Mouse (Mus musculus) embryonic facial prominence, embryonic 10.5 days (tissue): ENCODE results near the gene Macrod2. TPM values are rescaled to one million over a fixed set of nuclear protein-coding genes. Genes with fewer than 3 reads are reported as not detected.

Source experiments
- DNase-seq: peaks from one replicate; pipeline ENCODE4 v3.0.0-alpha.2; 2017; ENCODE audit warnings: low spot score
- H3K27ac ChIP-seq: fragments of 300-500 bp; sonication (generic); replicated peaks from 2 replicates; pipeline ENCODE4 v1.5.1; 2016; ENCODE audit warnings: mild to moderate bottlenecking
- H3K27me3 ChIP-seq: fragments of 300-500 bp; sonication (generic); replicated peaks from 2 replicates; pipeline ENCODE4 v1.6.1; 2016; ENCODE audit warnings: low read depth, mild to moderate bottlenecking; ENCODE audit not compliant: poor library complexity, severe bottlenecking
- H3K36me3 ChIP-seq: fragments of 300-500 bp; sonication (generic); replicated peaks from 2 replicates; pipeline ENCODE4 v1.6.1; 2016; ENCODE audit warnings: mild to moderate bottlenecking, moderate library complexity
- H3K4me1 ChIP-seq: fragments of 300-500 bp; sonication (generic); 2 replicates; pipeline ENCODE4 v1.6.1; 2016
- H3K4me3 ChIP-seq: fragments of 300-500 bp; sonication (generic); 2 replicates; pipeline ENCODE4 v1.5.1; 2016; ENCODE audit warnings: mild to moderate bottlenecking, moderate library complexity
- H3K9me3 ChIP-seq: fragments of 300-500 bp; sonication (generic); 2 replicates; pipeline ENCODE4 v1.6.1; 2016; ENCODE audit warnings: mild to moderate bottlenecking
- WGBS: fragments of 180-500 bp; shearing (Covaris S2); methylation state at CpG from one replicate; pipeline ENCODE4 v1.1.7; 2016; 5-methylcytosine and 5-hydroxymethylcytosine counted together
- polyA plus RNA-seq: library from polyadenylated mRNA; unstranded; fragments of >200 nt; fragmentation: Nextera tagmentation; extraction: Ambion mirVana; gene quantifications from 2 replicates; pipeline ENCODE4 v1.2.1, GENCODE M21; 2016

Gene Macrod2
- polyA plus RNA-seq, 1 experiment from 2014 or later = 25.8 TPM

- peak; percentile 71 for DNase-seq
- no peaks in the 10 kb centered on the region for H3K36me3 ChIP-seq
- H3K27me3 ChIP-seq = peaks cover 12% of the 10 kb centered on the region; the same call in 1 of the 2 replicates
- H3K27ac ChIP-seq = peak overlapping the region; percentile 90
- H3K9me3 ChIP-seq = no peaks in the 10 kb centered on the region
- H3K4me1 ChIP-seq = peaks cover 34% of the 10 kb centered on the region
- H3K4me3 ChIP-seq = peak overlapping the region; percentile 68
- under 1% methylated on average over 12 of the region's 12 CpGs for WGBS
Measured at GRCm38 (mm10) chr2:140670457-140670856, 275.3 kb downstream of the Macrod2 start.

DNA sequence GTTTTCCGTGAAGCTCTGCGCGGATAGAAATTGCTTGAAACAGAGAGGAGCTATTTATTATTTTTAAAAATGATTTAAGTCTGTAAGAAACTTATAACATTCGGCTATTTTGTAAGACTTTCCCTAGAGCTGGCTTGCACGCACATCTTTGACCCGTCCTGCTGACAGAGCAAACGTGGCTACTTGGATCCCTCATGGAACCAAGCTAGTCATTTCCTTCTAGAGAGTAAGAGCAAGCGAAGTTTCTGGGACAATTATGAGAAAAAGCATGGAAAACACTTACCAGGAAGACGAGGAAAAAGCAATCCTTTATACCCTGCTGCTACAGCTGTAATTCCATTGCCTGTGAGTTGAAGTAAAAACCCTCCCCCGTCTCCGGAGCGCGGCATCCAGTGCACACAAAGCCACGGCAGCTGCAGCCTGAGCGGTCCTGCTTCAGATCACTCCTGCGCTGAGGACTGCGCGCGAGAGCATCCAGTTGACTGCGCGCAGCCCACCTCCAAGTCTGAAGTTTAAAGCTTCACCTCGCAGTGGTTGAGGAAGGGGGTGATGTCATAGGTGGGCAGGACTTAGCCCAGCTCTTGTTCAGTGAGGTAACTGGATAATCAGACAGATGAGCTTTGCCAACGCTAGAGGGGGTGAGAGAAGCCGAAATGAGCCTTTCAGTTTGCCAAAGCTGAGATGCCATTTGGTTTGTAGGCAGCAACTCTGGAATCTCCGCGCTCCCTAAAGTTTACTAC lies 276.0 kb downstream of the Macrod2 start, which contains the start of gene Flrt3:
Gene Flrt3 (minus strand): TSS at position 507 of the 740 bp plus-strand sequence.
- Histone ChIP-seq H3K27me3 (peaks cover 12% of the 10 kb centered on the region; the same call in 1 of the 2 replicates), H3K4me3 (peak within 1 kb of the TSS; percentile 68), H3K9me3 (no peaks in the 10 kb centered on the region), H3K4me1 (peaks cover 29% of the 10 kb centered on the region), H3K36me3 (no peaks in the 10 kb centered on the region), H3K27ac (peak within 1 kb of the TSS; percentile 90)
- DNase-seq = peak; percentile 93
- 1% methylated on average over 26 of the region's 26 CpGs for WGBS

GRCm38 (mm10) chr2:140673466-140673865 lies 278.4 kb downstream of the Macrod2 start:
- Histone ChIP-seq H3K27ac (no peak overlapping the region), H3K4me3 (no peak overlapping the region), H3K4me1 (peaks cover 13% of the 10 kb centered on the region), H3K27me3 (peaks cover 12% of the 10 kb centered on the region; the same call in 1 of the 2 replicates), H3K36me3 (no peaks in the 10 kb centered on the region), H3K9me3 (no peaks in the 10 kb centered on the region)
- DNase-seq = no peak
- 82% methylated on average over 5 of the region's 5 CpGs for WGBS

- DNase-seq = no peak
- H3K27me3 ChIP-seq = peaks cover 12% of the 10 kb centered on the region; the same call in 1 of the 2 replicates
- H3K4me1 ChIP-seq = peaks cover 7% of the 10 kb centered on the region
- no peak overlapping the region for H3K4me3 ChIP-seq
- H3K9me3 ChIP-seq = no peaks in the 10 kb centered on the region
- H3K36me3 ChIP-seq = no peaks in the 10 kb centered on the region
- no peak overlapping the region for H3K27ac ChIP-seq
- WGBS = 15% methylated on average over 3 of the region's 3 CpGs
Measured at GRCm38 (mm10) chr2:140676728-140677127, 281.6 kb downstream of the Macrod2 start.

GRCm38 (mm10) chr2:140690906-140691305 lies 295.8 kb downstream of the Macrod2 start:
- Histone ChIP-seq H3K36me3 (no peaks in the 10 kb centered on the region), H3K27ac (no peak overlapping the region), H3K4me3 (no peak overlapping the region), H3K4me1 (no peaks in the 10 kb centered on the region), H3K9me3 (no peaks in the 10 kb centered on the region), H3K27me3 (no peaks in the 10 kb centered on the region)
- DNase-seq = no peak
- 77% methylated on average over 2 of the region's 2 CpGs for WGBS

DNA sequence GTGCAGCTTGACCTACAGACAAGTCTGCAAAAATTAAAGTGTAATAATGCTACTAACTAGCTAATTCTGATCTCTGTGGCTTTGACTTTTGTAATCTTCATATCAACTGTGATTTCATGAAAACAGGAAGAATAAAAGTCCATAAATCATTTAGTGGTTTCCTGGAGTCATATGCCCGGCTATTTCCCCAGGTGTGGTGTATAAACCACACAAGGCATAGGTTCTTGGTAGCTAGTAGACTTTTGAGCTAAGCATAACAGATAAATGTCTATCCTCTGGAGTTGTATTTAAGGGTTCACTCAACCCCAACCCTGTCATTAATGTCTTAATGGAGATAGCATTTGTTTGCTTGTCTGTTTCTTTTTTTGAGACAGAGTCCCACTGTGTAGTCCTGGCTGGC lies 296.3 kb downstream of the Macrod2 start:
- no peak for DNase-seq
- no peak overlapping the region for H3K27ac ChIP-seq
- no peaks in the 10 kb centered on the region for H3K9me3 ChIP-seq
- H3K27me3 ChIP-seq = no peaks in the 10 kb centered on the region
- H3K36me3 ChIP-seq = no peaks in the 10 kb centered on the region
- H3K4me3 ChIP-seq = no peak overlapping the region
- H3K4me1 ChIP-seq = no peaks in the 10 kb centered on the region
- 86% methylated on average over 1 of the region's 1 CpGs for WGBS

DNA sequence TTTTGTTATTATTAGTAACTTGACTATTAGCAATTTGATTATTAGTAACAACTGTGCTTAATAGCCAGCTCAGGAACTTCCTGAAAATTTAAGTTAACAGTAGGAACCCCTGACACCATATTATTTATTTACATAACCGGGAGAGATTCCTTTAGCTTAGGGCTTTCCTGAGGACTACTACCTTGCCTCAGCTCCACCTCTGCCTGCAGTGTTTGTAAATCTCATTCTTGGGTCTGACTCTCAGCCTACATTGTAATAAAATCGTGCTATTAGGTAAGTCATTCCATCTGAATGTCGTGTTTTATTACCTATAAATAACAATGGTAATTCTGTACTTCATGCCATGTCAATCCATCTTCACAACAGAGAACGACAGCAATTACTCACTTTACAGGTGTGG lies 297.4 kb downstream of the Macrod2 start:
- DNase-seq = no peak
- Histone ChIP-seq H3K27me3 (no peaks in the 10 kb centered on the region), H3K9me3 (no peaks in the 10 kb centered on the region), H3K4me3 (no peak overlapping the region), H3K27ac (no peak overlapping the region), H3K4me1 (no peaks in the 10 kb centered on the region), H3K36me3 (no peaks in the 10 kb centered on the region)
- 79% methylated on average over 4 of the region's 4 CpGs for WGBS

DNA sequence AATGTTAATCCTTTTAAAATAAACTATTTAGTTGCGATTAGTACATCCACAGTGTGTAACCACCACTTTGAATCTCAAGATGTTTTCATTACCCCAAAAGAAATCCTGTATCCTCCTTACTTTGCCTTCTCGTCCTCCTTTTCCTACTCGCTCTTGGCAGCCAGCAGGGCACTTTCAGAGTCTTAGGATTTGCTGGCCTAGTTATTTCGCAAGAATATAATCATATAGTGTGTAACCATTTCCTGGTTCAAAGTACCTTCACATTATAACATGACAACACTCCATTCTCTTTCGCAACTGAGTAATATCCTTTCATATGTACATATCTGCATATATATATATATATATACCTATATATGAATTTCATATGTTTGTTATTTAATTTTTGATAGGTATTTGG lies 298.7 kb downstream of the Macrod2 start:
- Histone ChIP-seq H3K27ac (no peak overlapping the region), H3K9me3 (no peaks in the 10 kb centered on the region), H3K36me3 (no peaks in the 10 kb centered on the region), H3K27me3 (no peaks in the 10 kb centered on the region), H3K4me1 (peaks cover 10% of the 10 kb centered on the region), H3K4me3 (no peak overlapping the region)
- 89% methylated on average over 5 of the region's 5 CpGs for WGBS
- DNase-seq = no peak

DNA sequence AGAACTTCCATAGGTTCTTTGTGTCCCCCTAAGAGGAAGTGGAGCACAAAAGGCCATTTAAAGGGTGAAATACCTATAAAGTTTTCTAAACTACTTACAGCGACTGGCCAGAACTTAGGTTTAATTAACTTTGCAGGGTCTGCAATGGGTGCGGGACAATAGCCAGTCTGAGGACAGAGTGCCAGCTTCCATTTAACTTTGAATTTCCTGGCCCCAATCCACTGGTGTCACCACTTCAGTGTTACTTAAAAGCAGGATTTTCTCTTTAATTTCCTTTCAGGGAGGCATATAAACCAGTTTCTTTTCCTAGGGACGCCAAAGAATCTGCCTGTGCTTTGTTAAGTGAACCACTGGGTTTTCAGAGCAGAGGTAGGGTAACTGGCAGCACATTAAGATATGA lies 303.5 kb downstream of the Macrod2 start:
- Histone ChIP-seq H3K4me1 (peaks cover 19% of the 10 kb centered on the region), H3K4me3 (no peak overlapping the region), H3K9me3 (no peaks in the 10 kb centered on the region), H3K36me3 (no peaks in the 10 kb centered on the region), H3K27ac (peak overlapping the region; percentile 70), H3K27me3 (no peaks in the 10 kb centered on the region; the same call in 1 of the 2 replicates)
- WGBS = 15% methylated on average over 3 of the region's 3 CpGs
- DNase-seq = no peak

GRCm38 (mm10) chr2:140703377-140703776 lies 308.3 kb downstream of the Macrod2 start:
- no peak for DNase-seq
- Histone ChIP-seq H3K27ac (no peak overlapping the region), H3K9me3 (no peaks in the 10 kb centered on the region), H3K27me3 (no peaks in the 10 kb centered on the region; the same call in none of the 2 replicates), H3K36me3 (no peaks in the 10 kb centered on the region), H3K4me3 (no peak overlapping the region), H3K4me1 (peaks cover 41% of the 10 kb centered on the region)
- WGBS = 46% methylated on average over 4 of the region's 4 CpGs

DNA sequence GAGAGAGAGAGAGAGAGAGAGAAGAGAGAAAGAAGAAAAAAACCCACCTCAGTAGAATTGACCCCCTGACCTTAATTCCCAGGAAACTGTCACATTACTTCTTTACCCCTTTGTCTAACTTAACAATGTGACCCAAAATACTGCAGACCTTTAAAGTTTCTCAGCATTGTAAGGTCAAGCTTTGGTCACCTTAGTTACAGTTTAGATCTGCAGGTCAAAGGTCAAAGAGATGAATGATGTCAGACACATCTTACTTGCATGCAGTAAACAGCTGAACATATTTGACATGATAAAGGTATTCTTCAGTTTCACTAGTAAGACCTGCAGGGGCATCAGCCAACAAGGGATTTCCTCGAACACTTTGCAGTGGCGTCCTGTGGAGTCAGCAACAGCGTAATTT lies 309.0 kb downstream of the Macrod2 start:
- WGBS = 9% methylated on average over 3 of the region's 3 CpGs
- peaks cover 36% of the 10 kb centered on the region for H3K4me1 ChIP-seq
- no peaks in the 10 kb centered on the region for H3K36me3 ChIP-seq
- DNase-seq = peak; percentile 15
- no peak overlapping the region for H3K4me3 ChIP-seq
- H3K27ac ChIP-seq = no peak overlapping the region
- H3K27me3 ChIP-seq = no peaks in the 10 kb centered on the region; the same call in none of the 2 replicates
- H3K9me3 ChIP-seq = no peaks in the 10 kb centered on the region

- H3K9me3 ChIP-seq = no peaks in the 10 kb centered on the region
- WGBS = 1% methylated on average over 2 of the region's 2 CpGs
- H3K4me3 ChIP-seq = no peak overlapping the region
- DNase-seq = peak; percentile 30
- peak overlapping the region; percentile 35; the same call in 1 of the 2 replicates for H3K27ac ChIP-seq
- H3K36me3 ChIP-seq = no peaks in the 10 kb centered on the region
- peaks cover 34% of the 10 kb centered on the region for H3K4me1 ChIP-seq
- H3K27me3 ChIP-seq = no peaks in the 10 kb centered on the region; the same call in none of the 2 replicates
Measured at GRCm38 (mm10) chr2:140705278-140705677, 310.2 kb downstream of the Macrod2 start.

- WGBS = 87% methylated on average over 5 of the region's 5 CpGs
- peaks cover 32% of the 10 kb centered on the region for H3K4me1 ChIP-seq
- H3K27ac ChIP-seq = no peak overlapping the region
- H3K4me3 ChIP-seq = no peak overlapping the region
- DNase-seq = no peak
- H3K27me3 ChIP-seq = no peaks in the 10 kb centered on the region; the same call in 1 of the 2 replicates
- no peaks in the 10 kb centered on the region for H3K36me3 ChIP-seq
- H3K9me3 ChIP-seq = no peaks in the 10 kb centered on the region
Measured at GRCm38 (mm10) chr2:140707550-140707949, 312.4 kb downstream of the Macrod2 start.
